Mouse (Mus musculus): ENCODE results near the gene Zc3h12c. TPM values are rescaled to one million over a fixed set of nuclear protein-coding genes. Genes with fewer than 3 reads are reported as not detected.
A peak's percentile ranks its signal among the peaks of the same experiment; 100 is the strongest.

Zc3h12c gene
- polyA plus RNA-seq, 1 experiment from 2014 or later, result 3.9 TPM

- H3K27me3 ChIP-seq (ENCODE audit: control insufficient read depth, insufficient read depth, low read depth, low read length), result no peaks in the 10 kb centered on the region
- H3K36me3 ChIP-seq (ENCODE audit: control insufficient read depth, insufficient read depth, low read length), result no peaks in the 10 kb centered on the region
- no peak for ATAC-seq
- no peak overlapping the region for H3K4me3 ChIP-seq (ENCODE audit: low read depth, low read length)
- no peak overlapping the region for H3K9ac ChIP-seq (ENCODE audit: low read depth, low read length)
- no peak overlapping the region for H3K4me2 ChIP-seq (ENCODE audit: low read length)
- 89% methylated on average over 6 of the region's 6 CpGs for WGBS
- H3K27ac ChIP-seq (ENCODE audit: low read length), result no peak overlapping the region
- no peaks in the 10 kb centered on the region for H3K9me3 ChIP-seq (replicated peaks; ENCODE audit: control insufficient read depth, low read length, poor library complexity, severe bottlenecking)
- H3K4me1 ChIP-seq (ENCODE audit: control insufficient read depth, insufficient read depth, low read length), result peaks cover 18% of the 10 kb centered on the region
Measured at GRCm38 (mm10) chr9:52170671-52171070, 2.3 kb upstream of the Zc3h12c start.

- H3K9ac ChIP-seq (ENCODE audit: low read depth, low read length), result no peak overlapping the region
- no peak for ATAC-seq
- 49% methylated on average over 3 of the region's 3 CpGs for WGBS
- H3K27ac ChIP-seq (ENCODE audit: low read length), result no peak overlapping the region
- peaks cover 19% of the 10 kb centered on the region for H3K4me1 ChIP-seq (ENCODE audit: control insufficient read depth, insufficient read depth, low read length)
- no peaks in the 10 kb centered on the region for H3K27me3 ChIP-seq (ENCODE audit: control insufficient read depth, insufficient read depth, low read depth, low read length)
- H3K4me2 ChIP-seq (ENCODE audit: low read length), result no peak overlapping the region
- no peaks in the 10 kb centered on the region for H3K36me3 ChIP-seq (ENCODE audit: control insufficient read depth, insufficient read depth, low read length)
- no peaks in the 10 kb centered on the region for H3K9me3 ChIP-seq (replicated peaks; ENCODE audit: control insufficient read depth, low read length, poor library complexity, severe bottlenecking)
- no peak overlapping the region for H3K4me3 ChIP-seq (ENCODE audit: low read depth, low read length)
Measured at GRCm38 (mm10) chr9:52170131-52170530, 1.8 kb upstream of the Zc3h12c start.

DNA sequence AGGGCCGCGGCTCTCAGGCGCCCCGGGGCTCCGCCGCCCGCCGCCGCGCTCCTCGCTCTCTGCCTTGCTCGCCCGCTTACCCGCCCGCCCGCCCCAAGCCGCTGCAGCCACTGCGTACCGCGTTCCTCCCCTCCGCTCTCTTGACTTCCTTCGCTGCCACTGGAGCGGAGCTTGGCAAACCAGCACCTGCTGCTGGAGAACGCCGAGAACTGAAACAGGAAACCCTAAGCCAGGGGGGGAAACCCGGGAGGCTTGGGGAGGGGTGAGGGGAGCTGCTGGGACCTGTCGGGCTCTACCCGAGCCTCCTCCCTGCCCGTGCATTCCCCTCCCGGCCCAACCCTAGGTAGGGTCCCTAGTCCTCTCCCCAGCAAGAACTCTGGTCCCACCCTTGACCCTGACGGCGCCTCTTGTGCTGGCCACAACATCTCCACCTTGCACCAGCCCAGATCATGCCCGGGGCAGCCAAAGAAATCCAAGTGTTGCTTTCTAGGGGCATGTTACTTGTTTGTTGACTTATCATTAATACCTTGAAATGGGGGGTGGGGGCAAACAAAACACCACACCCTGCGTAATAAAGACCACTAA is 406 bp upstream of the Zc3h12c start:
- WGBS, result under 1% methylated on average over 22 of the region's 34 CpGs
- Histone ChIP-seq H3K27ac (ENCODE audit: low read length) (peak overlapping the region; percentile 98), H3K9ac (ENCODE audit: low read depth, low read length) (peak overlapping the region; percentile 100), H3K4me1 (ENCODE audit: control insufficient read depth, insufficient read depth, low read length) (peaks cover 21% of the 10 kb centered on the region), H3K27me3 (ENCODE audit: control insufficient read depth, insufficient read depth, low read depth, low read length) (no peaks in the 10 kb centered on the region), H3K4me3 (ENCODE audit: low read depth, low read length) (peak overlapping the region; percentile 98), H3K4me2 (ENCODE audit: low read length) (peak overlapping the region; percentile 66), H3K36me3 (ENCODE audit: control insufficient read depth, insufficient read depth, low read length) (no peaks in the 10 kb centered on the region), H3K9me3 (replicated peaks; ENCODE audit: control insufficient read depth, low read length, poor library complexity, severe bottlenecking) (no peaks in the 10 kb centered on the region)
- ATAC-seq, result peak; percentile 92

- H3K27me3 ChIP-seq (ENCODE audit: control insufficient read depth, insufficient read depth, low read depth, low read length), result no peaks in the 10 kb centered on the region
- H3K4me3 ChIP-seq (ENCODE audit: low read depth, low read length), result peak overlapping the region; percentile 98
- WGBS, result 1% methylated on average over 8 of the region's 8 CpGs
- peaks cover 21% of the 10 kb centered on the region for H3K4me1 ChIP-seq (ENCODE audit: control insufficient read depth, insufficient read depth, low read length)
- H3K4me2 ChIP-seq (ENCODE audit: low read length), result peak overlapping the region; percentile 66
- ATAC-seq, result no peak
- H3K9me3 ChIP-seq (replicated peaks; ENCODE audit: control insufficient read depth, low read length, poor library complexity, severe bottlenecking), result no peaks in the 10 kb centered on the region
- H3K36me3 ChIP-seq (ENCODE audit: control insufficient read depth, insufficient read depth, low read length), result no peaks in the 10 kb centered on the region
- H3K9ac ChIP-seq (ENCODE audit: low read depth, low read length), result peak overlapping the region; percentile 100
- peak overlapping the region; percentile 98 for H3K27ac ChIP-seq (ENCODE audit: low read length)
Measured at GRCm38 (mm10) chr9:52167506-52167862, 888 bp downstream of the Zc3h12c start.

GRCm38 (mm10) chr9:52167084-52167483 is 1.3 kb downstream of the Zc3h12c start:
- no peaks in the 10 kb centered on the region for H3K36me3 ChIP-seq (ENCODE audit: control insufficient read depth, insufficient read depth, low read length)
- no peak overlapping the region for H3K9ac ChIP-seq (ENCODE audit: low read depth, low read length)
- no peaks in the 10 kb centered on the region for H3K9me3 ChIP-seq (replicated peaks; ENCODE audit: control insufficient read depth, low read length, poor library complexity, severe bottlenecking)
- H3K4me1 ChIP-seq (ENCODE audit: control insufficient read depth, insufficient read depth, low read length), result peaks cover 21% of the 10 kb centered on the region
- H3K4me3 ChIP-seq (ENCODE audit: low read depth, low read length), result peak overlapping the region; percentile 98
- ATAC-seq, result no peak
- H3K4me2 ChIP-seq (ENCODE audit: low read length), result peak overlapping the region; percentile 66
- peak overlapping the region; percentile 98 for H3K27ac ChIP-seq (ENCODE audit: low read length)
- WGBS, result 1% methylated on average over 3 of the region's 3 CpGs
- no peaks in the 10 kb centered on the region for H3K27me3 ChIP-seq (ENCODE audit: control insufficient read depth, insufficient read depth, low read depth, low read length)

DNA sequence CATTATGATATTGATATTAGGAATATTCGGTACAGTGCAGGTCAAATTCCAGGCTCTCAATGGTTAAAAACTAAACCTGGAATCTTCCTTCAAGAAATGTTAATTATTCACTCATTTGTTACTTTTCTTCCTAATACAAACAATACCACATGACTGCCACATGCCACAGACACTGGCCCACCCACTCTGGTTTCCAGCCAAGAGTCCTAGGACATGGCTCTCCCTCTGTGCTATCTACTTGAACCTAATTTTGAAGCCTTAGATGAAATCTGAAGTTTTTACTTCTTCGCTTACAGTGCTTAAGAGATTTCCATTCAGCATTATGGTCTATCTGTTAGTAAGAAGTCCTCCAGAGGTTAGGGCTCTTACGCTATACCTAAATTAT is 2.7 kb downstream of the Zc3h12c start:
- Histone ChIP-seq H3K4me3 (ENCODE audit: low read depth, low read length) (no peak overlapping the region), H3K36me3 (ENCODE audit: control insufficient read depth, insufficient read depth, low read length) (no peaks in the 10 kb centered on the region), H3K27ac (ENCODE audit: low read length) (no peak overlapping the region), H3K9me3 (replicated peaks; ENCODE audit: control insufficient read depth, low read length, poor library complexity, severe bottlenecking) (no peaks in the 10 kb centered on the region), H3K4me1 (ENCODE audit: control insufficient read depth, insufficient read depth, low read length) (peaks cover 21% of the 10 kb centered on the region), H3K4me2 (ENCODE audit: low read length) (peak overlapping the region; percentile 17; the same call in 1 of the 2 replicates), H3K27me3 (ENCODE audit: control insufficient read depth, insufficient read depth, low read depth, low read length) (no peaks in the 10 kb centered on the region), H3K9ac (ENCODE audit: low read depth, low read length) (no peak overlapping the region)
- 92% methylated on average over 3 of the region's 3 CpGs for WGBS
- no peak for ATAC-seq

GRCm38 (mm10) chr9:52165076-52165705 is 3.2 kb downstream of the Zc3h12c start:
- Histone ChIP-seq H3K36me3 (ENCODE audit: control insufficient read depth, insufficient read depth, low read length) (no peaks in the 10 kb centered on the region), H3K9me3 (replicated peaks; ENCODE audit: control insufficient read depth, low read length, poor library complexity, severe bottlenecking) (no peaks in the 10 kb centered on the region), H3K4me2 (ENCODE audit: low read length) (no peak overlapping the region), H3K4me1 (ENCODE audit: control insufficient read depth, insufficient read depth, low read length) (peaks cover 21% of the 10 kb centered on the region), H3K9ac (ENCODE audit: low read depth, low read length) (no peak overlapping the region), H3K4me3 (ENCODE audit: low read depth, low read length) (no peak overlapping the region), H3K27ac (ENCODE audit: low read length) (no peak overlapping the region), H3K27me3 (ENCODE audit: control insufficient read depth, insufficient read depth, low read depth, low read length) (no peaks in the 10 kb centered on the region)
- ATAC-seq, result no peak
- 86% methylated on average over 13 of the region's 13 CpGs for WGBS

DNA sequence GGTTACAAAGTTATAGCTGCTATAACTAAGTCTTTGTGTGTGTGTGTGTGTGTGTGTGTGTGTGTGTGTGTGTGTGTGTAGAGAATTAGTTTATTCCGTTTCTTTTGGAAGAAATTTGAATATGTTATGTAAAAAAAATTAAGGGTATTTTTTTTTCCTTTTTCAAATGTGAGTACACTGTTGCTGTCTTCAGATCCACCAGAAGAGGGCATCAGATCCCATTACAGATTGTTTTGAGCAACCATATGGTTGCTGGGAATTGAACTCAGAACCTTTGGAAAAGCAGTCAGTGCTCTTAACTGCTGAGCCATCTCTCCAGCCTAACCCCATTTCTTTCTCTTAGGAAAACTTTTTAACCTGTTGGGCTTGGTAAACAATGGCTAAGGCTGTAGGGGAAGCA is 7.9 kb downstream of the Zc3h12c start:
- WGBS, result 100% methylated on average over 1 of the region's 1 CpGs
- no peak for ATAC-seq
- Histone ChIP-seq H3K9me3 (replicated peaks; ENCODE audit: control insufficient read depth, low read length, poor library complexity, severe bottlenecking) (no peaks in the 10 kb centered on the region), H3K4me2 (ENCODE audit: low read length) (no peak overlapping the region), H3K27me3 (ENCODE audit: control insufficient read depth, insufficient read depth, low read depth, low read length) (no peaks in the 10 kb centered on the region), H3K4me3 (ENCODE audit: low read depth, low read length) (no peak overlapping the region), H3K36me3 (ENCODE audit: control insufficient read depth, insufficient read depth, low read length) (no peaks in the 10 kb centered on the region), H3K9ac (ENCODE audit: low read depth, low read length) (no peak overlapping the region), H3K27ac (ENCODE audit: low read length) (no peak overlapping the region), H3K4me1 (ENCODE audit: control insufficient read depth, insufficient read depth, low read length) (0 out of 2 replicates have a peak, but pooled peaks cover 3% of the 10 kb centered on the region)

DNA sequence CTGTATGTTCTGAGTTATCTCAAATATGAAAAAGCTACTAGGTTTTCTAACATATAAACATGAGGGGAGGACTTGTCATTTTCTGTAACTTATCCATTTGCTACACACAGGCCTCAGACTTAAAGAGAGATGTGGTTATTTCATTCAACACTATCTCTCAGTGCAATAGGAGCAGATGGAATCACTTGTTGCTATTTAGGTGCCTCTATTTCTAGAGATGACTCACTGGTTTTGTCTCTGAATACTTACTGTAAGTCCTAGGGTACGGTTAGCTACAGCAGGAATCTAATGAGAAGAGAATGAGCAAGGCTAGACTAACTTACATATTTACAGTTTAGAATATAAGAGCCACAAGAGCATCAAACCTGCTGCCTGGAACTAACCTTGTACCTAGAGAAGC is 9.8 kb downstream of the Zc3h12c start:
- H3K36me3 ChIP-seq (ENCODE audit: control insufficient read depth, insufficient read depth, low read length), result no peaks in the 10 kb centered on the region
- no peak overlapping the region for H3K4me3 ChIP-seq (ENCODE audit: low read depth, low read length)
- no peak overlapping the region for H3K27ac ChIP-seq (ENCODE audit: low read length)
- no peak overlapping the region for H3K9ac ChIP-seq (ENCODE audit: low read depth, low read length)
- H3K4me1 ChIP-seq (ENCODE audit: control insufficient read depth, insufficient read depth, low read length), result peaks cover 10% of the 10 kb centered on the region; the same call in 1 of the 2 replicates
- WGBS, result 92% methylated on average over 1 of the region's 1 CpGs
- ATAC-seq, result no peak
- H3K27me3 ChIP-seq (ENCODE audit: control insufficient read depth, insufficient read depth, low read depth, low read length), result no peaks in the 10 kb centered on the region
- no peaks in the 10 kb centered on the region for H3K9me3 ChIP-seq (replicated peaks; ENCODE audit: control insufficient read depth, low read length, poor library complexity, severe bottlenecking)
- no peak overlapping the region for H3K4me2 ChIP-seq (ENCODE audit: low read length)

All from midbrain, embryonic 16.5 days (tissue).